Mouse (Mus musculus) lung, adult 2 months (tissue): ENCODE measurements around the gene Whamm.

ENCODE experiments used
- CTCF ChIP-seq: fragments of 200-500 bp; IDR thresholded peaks from 2 replicates; pipeline ENCODE4 v1.5.1; 2011; ENCODE audit warnings: mild to moderate bottlenecking, low read length, control low read depth; ENCODE audit not compliant: insufficient read depth
- POLR2A ChIP-seq: fragments of 200-500 bp; IDR thresholded peaks from 2 replicates; pipeline ENCODE4 v1.6.1; 2011; ENCODE audit warnings: low read depth, mild to moderate bottlenecking, control low read depth, low read length, borderline replicate concordance; ENCODE audit errors: extremely low read depth

- TF ChIP-seq CTCF (no peak), POLR2A (no peak)
These were observed 22.3 kb downstream of the Whamm start for GRCm38 (mm10) chr7:81593387-81593786.
